Mouse (Mus musculus): ENCODE results near the gene 2810021J22Rik.
A peak's percentile ranks its signal among the peaks of the same experiment; 100 is the strongest.

Gene 2810021J22Rik

GRCm38 (mm10) chr11:58916879-58917744 lies 50.1 kb downstream of the 2810021J22Rik start:
- DNase-seq (ENCODE audit: low read depth, low spot score) = peak; percentile 62

GRCm38 (mm10) chr11:58917745-58918366 lies 50.8 kb downstream of the 2810021J22Rik start, which contains the start of gene Btnl10:
Btnl10 (plus strand) TSS chr11:58917908.
- DNase-seq (ENCODE audit: low read depth, low spot score) = no peak

GRCm38 (mm10) chr11:58918759-58919158 lies 51.7 kb downstream of the 2810021J22Rik start:
- DNase-seq (ENCODE audit: low read depth, low spot score) = no peak

- DNase-seq (ENCODE audit: low read depth, low spot score) = no peak
These were observed 55.4 kb downstream of the 2810021J22Rik start for GRCm38 (mm10) chr11:58922420-58922819.

- DNase-seq (ENCODE audit: low read depth, low spot score) = no peak
These were observed 59.6 kb downstream of the 2810021J22Rik start for GRCm38 (mm10) chr11:58926651-58927050.

- DNase-seq (ENCODE audit: low read depth, low spot score) = no peak
These were observed 60.0 kb downstream of the 2810021J22Rik start for GRCm38 (mm10) chr11:58927053-58927452.

GRCm38 (mm10) chr11:58927790-58928651 lies 61.0 kb downstream of the 2810021J22Rik start:
- DNase-seq (ENCODE audit: low read depth, low spot score) = peak; percentile 69

- no peak for DNase-seq (ENCODE audit: low read depth, low spot score)
These were observed 62.0 kb downstream of the 2810021J22Rik start for GRCm38 (mm10) chr11:58929055-58929454.

- no peak for DNase-seq (ENCODE audit: low read depth, low spot score)
These were observed 62.6 kb downstream of the 2810021J22Rik start for GRCm38 (mm10) chr11:58929641-58930040.

GRCm38 (mm10) chr11:58930254-58930653 lies 63.2 kb downstream of the 2810021J22Rik start:
- DNase-seq (ENCODE audit: low read depth, low spot score) = no peak

- peak; percentile 17 for DNase-seq (ENCODE audit: low read depth, low spot score)
These were observed 64.6 kb downstream of the 2810021J22Rik start for GRCm38 (mm10) chr11:58931576-58931975.
